Mouse (Mus musculus): ENCODE measurements around the gene Atl3.

DNA sequence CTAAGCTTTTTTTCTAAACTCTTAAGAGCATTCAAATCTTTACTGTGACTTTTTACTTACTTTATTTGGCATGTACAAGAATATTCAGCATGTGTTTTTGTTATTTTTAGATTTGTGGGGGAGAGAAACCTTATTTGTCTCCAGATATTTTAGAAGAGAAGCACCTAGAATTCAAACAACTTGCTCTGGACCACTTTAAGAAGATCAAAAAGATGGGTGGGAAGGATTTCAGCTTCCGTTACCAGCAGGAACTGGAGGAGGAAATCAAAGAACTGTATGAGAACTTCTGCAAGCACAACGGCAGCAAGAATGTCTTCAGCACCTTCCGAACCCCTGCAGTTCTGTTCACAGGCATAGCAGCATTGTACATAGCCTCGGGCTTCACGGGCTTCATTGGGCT is 38.1 kb downstream of the Atl3 start:
- no peak for TF ChIP-seq CTCF (IDR thresholded peaks at IDR 0.05; ENCODE audit: low read depth, low read length)
- no peak for TF ChIP-seq TAL1 (conservative IDR thresholded peaks at IDR 0.05; ENCODE audit: low read depth, low read length)
- TF ChIP-seq GATA1 (IDR thresholded peaks at IDR 0.05; ENCODE audit: borderline replicate concordance, low read length) = no peak

All from G1E (cell line).